Mouse (Mus musculus) embryo, embryonic 9.5 days (tissue): ENCODE results near the gene Hist2h4.
"Not testable (repeated sequence)": the region's sequence is repeated elsewhere in the genome, so short reads cannot be mapped to it uniquely, and the experiment has no call there.

Source experiments
- DNase-seq: peaks from one replicate; pipeline ENCODE4 v3.0.0-alpha.2; 2017; ENCODE audit errors: extremely low spot score

Gene Hist2h4

DNA sequence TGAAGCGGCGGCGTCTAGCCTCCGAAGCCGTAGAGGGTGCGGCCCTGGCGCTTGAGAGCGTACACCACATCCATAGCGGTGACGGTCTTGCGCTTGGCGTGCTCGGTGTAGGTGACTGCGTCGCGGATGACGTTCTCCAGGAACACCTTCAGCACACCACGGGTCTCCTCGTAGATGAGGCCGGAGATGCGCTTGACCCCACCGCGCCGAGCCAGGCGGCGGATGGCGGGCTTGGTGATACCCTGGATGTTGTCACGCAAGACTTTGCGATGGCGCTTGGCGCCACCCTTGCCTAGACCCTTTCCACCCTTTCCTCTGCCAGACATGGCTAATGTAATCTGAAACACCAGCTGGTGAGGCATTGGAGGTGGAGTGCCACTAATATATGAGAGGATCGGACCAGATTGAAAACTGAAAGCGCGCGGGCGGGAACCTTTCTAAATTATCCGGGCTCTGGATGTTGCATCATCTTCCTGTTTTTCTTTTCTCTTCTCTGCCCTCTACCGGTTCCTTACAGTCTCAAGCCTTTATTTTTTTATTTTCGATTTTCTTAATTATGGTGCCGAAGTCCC is at the start of gene Hist2h4:
TSS of gene Hist2h4 (minus strand) at position 333 of the 572 bp plus-strand sequence.
- DNase-seq = peak; percentile 99

DNA sequence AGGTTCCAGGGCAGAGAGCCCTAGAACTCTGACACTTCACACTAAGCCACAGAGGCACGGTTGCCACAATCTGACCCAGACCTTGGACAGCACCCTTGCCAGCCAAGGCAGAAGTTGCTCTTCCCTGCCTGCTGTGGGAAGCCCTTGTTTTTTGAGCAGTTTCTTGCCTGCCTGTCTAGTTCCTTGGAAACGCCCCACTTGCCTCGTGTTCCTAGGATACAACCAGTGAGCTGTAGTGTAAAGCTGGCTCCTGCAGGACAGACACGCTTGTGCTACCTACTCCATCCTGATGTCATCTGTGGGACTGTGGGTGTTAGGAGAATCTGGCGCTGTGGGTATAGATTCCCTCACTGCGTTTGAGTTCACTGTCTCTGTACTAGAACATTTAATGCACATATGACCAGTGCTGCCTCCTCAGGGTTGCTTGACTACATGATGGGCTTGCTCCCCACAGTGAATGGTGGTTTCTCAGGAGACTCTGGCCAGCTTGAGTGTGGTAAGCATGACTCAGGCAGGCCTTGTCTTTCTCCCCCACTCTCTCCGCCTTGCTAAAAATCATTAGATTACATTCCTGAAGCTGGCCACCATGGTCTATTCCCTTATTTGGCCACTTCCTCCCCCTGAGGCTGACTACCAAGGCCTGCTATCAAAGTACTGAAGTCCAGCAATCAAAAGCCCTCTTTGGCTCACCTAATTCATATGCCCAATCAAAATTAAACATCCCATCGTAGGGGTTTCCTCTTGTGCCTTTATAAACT is 49.4 kb upstream of the Hist2h4 start:
- DNase-seq = no peak

DNA sequence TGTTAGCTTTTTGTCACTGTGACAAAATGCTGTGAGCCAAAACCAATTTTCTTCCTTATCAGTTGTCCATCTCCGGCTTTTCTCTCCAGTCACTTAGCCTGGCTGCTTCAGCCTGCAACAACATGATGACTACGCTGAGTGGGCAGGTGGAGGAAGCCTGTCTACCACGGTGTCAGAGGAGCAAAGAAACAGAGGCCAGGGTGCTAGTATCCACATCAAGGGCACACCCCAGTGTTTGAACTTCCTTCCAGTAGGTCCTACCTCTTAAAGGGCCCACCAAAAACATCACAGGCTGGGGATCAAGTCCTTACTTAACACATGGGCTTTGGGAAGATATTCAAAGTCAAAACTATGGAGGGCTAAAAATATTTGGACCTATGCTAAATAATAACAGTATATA is 46.3 kb upstream of the Hist2h4 start:
- no peak for DNase-seq

DNA sequence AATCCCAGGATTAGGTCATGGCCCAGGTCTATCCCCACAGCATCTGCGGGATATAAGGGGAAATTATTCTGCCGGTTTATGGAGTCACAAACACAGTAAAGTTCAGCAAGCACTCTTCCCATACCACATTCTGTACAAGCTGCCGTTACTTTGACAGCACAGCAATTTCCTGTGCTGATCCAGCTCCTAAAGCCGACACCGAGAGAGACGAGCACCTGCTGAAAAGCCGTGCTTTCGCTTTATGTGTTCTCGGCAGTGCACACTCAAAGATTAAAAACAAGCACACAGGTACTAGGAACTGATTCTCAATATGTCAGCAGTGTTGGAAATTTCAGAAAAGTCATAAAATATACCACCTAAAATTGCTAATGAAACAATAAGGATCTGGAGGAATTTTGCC is 43.4 kb upstream of the Hist2h4 start:
- DNase-seq = no peak

DNA sequence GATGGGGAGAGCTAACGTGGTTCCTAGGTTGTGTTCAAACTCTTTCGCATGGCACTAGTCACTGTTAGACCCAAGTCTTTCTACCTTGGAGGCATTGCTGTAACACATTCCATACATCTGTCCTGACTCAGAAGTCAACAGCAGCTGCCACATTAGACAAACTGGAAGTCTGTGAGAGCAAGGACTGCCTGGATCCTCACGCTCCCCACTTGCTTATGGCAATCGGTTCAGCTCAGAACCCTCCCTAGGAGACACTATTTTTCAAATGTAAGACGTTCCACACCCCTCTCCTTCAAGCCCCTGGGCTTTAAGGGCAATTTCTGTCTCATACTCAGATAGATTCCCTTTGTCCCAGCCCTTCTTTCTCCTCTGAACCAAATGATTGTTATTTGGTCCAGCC is 39.0 kb upstream of the Hist2h4 start:
- DNase-seq = no peak

DNA sequence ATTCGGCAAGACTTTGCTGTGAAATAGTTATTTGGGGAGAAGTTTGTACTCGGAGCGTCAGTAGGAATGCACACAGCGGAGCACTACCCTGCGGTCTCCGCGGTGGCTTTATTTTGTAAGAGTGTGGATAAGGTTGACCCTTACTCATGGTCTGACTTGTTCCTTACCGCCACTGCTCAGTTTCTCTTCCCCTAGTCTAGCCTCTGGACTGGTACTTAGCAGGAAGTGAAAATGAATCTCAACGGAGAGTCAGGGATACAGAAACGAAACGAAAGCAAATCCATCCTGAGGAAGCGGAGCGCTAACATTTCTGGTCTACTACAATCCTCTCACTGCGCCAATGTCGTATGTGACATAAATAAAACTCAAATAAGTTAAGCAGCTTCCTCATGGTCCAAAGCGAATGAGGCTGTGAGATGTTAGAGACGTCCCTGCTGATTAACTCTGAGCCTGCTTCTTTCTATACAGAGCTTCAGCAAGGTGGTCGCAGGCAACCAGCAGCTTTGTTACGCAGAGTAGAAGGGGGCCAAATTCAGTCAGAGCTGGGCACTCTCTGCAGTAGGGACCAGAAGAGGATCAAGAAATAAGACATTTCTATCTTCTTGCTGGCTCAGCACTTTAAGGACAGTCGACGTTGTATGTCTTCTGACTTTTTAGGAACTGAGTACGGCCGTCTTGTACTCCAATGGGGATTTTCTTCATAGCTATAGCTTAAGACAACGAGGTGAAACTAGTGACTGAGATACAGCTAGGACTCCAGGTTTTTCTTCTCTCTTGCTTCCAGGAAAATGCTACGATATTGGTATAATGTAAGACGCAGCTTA is 37.8 kb upstream of the Hist2h4 start:
- DNase-seq = no peak

DNA sequence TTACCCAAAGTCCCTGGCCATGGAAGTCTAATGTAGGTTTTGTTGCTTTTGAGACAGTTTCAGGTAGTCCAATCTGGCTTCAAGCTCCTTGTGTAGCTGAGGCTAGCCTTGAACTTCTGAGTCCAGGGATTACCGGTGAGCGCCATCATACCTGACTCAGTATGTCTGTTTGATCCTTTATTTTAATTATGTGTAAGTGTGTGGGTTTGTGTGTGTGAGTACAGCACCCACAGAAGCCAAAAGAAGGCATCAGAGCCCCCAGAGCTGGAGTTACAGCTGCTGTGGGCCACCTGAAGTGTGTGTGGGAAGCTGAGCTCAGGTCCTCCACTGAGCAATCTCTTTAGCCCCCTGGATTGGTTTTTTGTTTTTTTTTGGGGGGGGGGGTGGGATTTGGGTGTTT is 36.5 kb upstream of the Hist2h4 start:
- DNase-seq = no peak

DNA sequence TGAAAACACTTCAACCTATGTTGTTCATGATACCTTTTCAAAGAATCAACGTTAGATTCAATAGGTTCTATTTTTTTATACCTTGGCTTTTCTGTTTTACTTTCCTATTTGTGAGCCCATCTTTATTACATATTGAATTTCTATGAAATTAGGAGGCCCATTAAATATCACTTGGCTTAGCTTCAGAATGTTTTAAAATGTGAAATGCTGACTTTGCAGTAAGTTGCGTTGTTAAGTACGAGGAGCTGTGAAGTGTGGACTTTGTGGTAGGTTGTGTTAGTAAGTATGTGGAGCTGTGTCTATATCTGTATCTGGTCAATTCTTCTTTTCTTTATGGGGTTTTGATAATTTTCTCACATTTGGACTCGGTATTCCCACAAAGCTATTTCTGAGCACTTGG is 35.2 kb upstream of the Hist2h4 start:
- DNase-seq = no peak

DNA sequence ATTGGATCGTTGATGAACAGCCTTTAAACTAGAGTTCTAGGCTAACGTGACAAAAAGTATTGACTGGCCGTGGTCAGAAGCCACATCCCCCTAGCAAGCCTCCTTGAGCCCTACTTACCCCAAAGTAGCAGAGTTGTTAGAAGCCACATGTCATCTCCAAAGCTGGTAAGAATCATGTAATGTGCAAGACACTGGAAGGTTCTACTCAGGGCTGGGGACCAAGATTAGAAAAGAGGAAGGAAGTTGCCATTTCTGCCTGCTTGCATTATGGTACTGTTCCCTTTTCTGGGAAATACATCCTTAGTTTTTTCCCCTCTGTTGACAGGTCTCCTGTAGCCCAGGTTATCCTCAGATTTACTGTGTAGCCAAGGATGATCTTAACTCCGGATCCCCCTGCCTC is 30.7 kb upstream of the Hist2h4 start, which contains the start of gene Fcgr1:
TSS of gene Fcgr1 (minus strand) at position 183 of the 400 bp plus-strand sequence.
- DNase-seq = no peak

DNA sequence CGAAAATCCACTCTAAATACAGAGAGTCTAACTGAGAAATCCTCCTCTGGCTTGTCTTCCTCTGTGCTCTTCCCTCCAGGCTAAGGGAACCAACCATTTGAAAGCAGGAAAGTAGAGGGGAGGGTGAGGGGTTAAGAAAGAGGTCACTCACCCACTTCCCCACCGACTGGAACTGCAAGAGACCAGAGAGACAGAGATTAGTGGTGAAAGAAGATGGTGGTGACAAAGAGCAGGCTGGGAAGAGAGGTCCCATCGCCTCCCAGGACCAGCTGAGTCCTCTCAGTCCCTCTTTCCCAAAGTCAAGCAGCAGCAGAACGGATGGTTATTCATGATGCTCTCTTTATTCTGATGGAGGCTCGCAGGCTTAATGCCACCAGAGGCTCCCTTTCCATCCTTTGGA is 30.3 kb upstream of the Hist2h4 start:
- DNase-seq = no peak

DNA sequence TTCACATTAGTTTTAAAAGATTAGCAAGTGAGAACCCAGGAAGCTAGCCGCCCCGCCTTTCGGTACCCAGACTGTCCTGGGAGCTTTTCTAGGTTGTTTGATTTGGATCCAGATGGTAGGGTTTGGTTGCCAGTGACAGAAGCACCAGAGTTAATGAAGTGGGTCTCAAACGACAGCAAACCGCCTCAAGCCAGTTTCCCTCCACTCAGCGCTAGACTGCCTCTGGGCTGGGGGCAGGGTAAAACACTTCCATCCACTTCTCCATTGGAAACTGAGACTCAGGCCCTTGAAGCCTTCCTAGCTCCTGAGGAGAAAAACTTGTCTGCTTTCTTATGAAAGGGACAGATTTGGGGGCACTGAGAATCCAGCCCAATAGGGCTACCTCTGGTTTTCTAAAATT is 29.5 kb upstream of the Hist2h4 start:
- no peak for DNase-seq

DNA sequence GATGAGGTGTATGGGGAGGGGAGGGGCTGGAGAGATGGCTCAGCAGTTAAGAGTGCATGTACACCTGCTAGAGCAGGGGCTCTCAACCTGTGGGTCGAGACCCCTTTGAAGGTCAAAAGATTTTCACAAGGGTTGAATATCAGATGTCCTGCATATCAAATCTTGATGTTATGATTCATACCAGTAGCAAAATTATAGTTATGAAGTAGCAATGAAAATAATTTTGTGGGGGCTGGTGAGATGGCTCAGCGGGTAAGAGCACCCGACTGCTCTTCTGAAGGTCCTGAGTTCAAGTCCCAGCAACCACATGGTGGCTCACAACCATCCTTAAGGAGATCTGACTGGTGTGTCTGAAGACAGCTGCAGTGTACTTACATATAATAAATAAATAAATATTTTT is 27.6 kb upstream of the Hist2h4 start:
- DNase-seq = not testable (repeated sequence)

DNA sequence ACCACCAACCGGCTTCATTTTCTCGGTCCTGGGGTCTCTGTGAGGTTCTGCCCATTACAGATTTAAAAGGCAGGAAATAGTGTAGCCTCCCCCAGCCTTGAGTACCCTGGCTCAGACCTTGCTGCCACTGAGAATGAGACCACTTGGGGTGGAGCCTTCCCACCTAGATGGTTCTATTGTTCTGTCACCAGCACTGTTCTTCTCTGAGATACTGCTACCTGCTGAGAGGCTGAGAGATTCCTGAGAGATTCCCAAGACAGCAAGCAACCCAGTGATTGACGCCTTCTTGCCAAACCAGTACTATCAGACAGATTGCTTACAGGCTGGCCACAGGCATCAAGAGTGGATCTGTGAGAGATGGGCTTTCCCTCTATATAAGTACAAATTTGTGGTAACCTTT is 26.1 kb upstream of the Hist2h4 start:
- no peak for DNase-seq

DNA sequence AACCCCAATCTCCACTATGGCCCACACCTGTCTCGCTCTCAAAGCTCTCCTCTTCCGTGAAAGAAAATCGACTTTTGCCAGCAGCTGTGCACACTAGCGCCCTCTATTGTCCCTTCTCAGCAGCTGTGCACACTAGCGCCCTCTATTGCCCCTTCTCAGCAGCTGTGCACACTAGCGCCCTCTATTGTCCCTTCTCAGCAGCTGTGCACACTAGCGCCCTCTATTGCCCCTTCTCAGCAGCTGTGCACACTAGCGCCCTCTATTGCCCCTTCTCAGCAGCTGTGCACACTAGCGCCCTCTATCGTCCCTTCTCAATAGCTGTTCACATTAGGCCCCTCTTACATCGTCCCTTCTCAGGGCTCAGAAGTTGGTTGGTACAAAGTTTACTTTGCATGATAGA is 24.2 kb upstream of the Hist2h4 start:
- DNase-seq = not testable (repeated sequence)

DNA sequence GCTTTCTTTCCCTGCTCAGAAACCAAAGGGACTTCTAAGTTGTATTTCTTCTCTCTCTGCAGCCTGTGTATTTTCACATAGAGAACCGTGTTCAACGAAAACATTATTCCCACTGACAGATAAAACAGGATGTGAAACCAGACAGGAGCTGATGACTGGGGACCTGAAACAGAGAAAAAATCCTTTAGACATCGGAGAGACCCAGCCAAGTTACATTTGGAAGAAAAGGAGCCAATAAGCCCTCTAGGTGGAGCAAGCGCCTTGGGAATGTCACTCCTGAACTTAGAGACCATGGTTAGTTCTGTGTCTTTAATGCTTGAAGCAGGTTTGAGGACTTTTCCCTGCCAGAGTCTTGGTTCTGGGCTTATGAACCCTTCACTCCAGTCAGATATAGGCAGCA is 21.3 kb upstream of the Hist2h4 start:
- DNase-seq = peak; percentile 53

DNA sequence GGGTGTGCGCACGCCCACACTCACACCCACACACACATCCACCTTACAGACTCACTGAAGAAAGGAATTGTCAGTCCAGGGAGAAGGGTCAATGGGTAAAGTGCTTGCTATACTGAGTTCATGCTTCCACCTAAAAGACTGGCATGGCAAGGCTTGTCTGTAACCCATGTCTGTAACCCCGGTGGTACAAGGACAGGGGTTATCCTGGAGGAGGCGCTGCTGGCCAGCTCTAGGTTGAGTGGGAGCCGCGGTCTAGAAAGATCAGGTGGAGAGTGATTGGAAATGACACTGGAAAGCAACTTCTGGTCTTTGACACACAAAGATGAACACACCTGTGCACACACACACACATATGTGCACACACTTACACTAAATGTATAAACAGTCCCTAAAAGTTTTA is 17.5 kb upstream of the Hist2h4 start:
- DNase-seq = no peak

DNA sequence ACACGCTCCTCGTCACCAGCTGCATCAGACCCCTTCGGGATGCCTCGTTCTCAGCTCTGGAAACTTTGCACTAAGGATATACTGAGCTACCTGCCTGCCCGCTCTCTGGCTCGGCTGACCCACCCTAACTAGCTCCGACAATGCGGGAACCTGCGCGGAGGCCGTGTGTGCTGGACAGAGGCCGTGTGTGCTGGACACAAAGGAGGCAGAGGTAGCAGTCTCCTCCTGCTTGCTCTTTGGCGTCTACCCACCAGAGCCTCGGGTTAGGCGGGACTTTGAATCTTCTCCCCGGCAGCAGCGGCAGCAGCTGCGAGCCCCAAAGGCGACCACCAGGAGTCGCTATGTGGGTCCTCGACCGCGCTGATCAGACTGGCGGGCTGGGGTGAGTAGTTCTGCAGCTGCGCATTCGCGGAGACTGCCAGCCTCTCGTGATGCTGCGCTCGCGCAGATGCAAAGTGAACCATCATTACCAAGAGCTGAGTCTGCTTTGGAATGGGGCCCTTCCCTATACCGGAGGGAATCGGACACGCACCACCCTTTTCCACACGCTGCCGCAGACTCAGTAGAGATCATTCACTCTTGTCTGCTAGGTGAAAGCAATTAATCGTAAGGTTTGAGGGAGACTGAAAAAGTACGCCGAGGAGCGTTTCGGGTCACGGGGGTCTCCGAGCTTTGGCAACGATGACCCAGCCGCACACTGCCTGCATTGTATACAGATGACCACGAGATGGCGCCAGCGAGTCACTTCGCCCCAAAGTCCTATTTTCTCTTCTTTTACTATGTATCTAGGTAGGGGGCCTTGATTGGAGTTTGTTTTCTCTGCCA is 14.9 kb upstream of the Hist2h4 start:
- peak; percentile 97 for DNase-seq

DNA sequence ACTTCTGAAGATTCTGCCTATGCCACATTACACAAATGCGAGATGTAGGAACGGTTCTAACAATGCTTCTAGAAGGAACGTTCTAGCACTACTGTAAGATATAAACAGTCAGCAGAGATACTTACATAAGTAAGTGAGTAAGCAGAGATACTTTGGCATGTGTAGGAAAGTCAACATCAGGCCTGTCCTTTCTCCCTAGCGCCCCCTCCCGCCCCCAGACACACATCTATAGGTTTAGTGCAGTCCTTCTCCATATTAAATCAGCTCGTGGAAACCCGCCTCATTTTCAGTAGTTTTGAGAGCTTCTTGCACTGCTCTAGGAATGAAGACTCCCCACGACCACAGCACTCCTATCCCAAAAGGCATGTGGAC is 14.3 kb upstream of the Hist2h4 start:
- peak; percentile 76 for DNase-seq

DNA sequence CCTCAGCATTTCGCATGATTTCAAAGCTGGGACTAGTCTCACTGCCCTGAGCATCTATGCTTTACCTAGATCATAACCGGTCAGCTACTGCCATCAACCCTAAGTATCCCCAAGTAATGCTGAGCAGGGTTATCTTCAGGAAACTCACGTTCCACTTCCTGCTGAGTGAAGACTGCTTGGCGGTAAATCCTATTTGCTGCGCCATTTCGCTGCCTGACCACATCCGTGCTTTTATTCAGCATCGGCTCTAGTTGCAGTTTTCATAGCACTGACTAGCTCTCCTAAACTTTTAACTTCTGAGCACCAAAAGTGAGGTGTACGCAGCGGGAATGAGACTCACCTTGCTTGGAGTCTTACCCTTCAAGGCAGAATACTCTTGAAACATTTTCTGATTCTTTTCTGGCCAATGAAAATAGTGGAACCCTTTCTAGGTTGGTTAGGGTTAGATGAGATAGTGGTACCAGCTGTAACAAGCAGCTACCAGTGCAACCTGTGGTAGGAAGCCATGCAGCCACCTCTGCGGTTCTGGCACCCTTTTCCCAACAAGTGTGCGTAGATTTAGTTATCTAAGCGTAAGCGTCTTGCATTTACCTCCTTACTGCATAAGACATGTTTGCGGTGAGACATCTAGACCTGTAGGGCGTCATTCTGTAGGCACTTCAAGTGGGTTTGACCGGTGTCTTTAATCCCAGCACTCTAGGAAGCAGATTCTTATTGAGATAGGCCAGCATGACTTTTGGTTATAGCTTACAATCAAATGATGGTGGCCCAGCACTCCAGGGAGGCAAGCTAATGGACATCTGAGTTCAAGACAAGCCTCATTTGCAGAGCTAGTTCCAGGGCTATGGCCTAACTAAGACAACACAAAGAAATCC is 10.7 kb upstream of the Hist2h4 start:
- DNase-seq = no peak

DNA sequence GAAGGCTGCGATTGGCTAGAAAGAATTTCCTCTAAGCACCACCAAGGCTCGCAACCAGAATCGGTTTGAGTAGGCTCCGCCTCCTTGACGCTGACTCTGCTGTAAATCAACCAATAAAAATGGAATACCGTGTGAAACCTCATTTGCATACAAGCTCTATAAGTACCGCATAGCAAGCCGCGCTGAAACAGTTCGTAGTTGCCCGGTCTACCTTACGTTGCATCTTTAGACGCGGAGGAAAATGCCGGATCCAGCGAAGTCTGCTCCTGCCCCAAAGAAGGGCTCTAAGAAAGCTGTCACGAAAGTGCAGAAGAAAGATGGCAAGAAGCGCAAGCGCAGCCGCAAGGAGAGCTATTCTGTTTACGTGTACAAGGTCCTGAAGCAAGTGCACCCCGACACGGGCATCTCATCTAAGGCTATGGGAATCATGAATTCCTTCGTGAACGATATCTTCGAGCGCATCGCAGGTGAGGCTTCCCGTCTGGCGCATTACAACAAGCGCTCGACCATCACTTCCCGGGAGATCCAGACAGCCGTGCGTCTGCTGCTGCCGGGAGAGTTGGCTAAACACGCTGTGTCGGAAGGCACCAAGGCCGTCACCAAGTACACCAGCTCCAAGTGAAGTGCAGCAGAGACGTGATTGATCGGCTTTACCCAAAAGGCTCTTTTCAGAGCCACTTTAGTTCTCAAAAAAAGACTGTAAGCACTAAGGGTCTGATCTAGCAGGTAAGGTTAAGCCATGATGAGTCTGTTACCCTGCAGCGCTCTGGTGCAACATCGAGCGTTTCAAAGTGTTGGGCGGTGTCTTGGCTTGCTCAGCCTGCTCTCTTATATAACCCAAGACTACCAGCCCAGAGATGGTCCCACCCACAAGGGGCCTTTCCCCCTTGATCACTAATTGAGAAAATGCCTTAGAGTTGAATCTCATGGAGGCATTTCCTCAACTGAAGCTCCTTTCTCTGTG is 6.7 kb upstream of the Hist2h4 start, which contains the start of gene Hist2h2bb:
TSS of gene Hist2h2bb (plus strand) at position 242 of the 964 bp plus-strand sequence.
- peak; percentile 96 for DNase-seq
